Mouse (Mus musculus) retina, embryonic 14.5 days (tissue): ENCODE results near the gene Fhad1.

Experiments
- DNase-seq: peaks from one replicate; pipeline ENCODE4 v3.0.0-alpha.2; 2015; ENCODE audit warnings: low spot score

The Fhad1 gene

GRCm38 (mm10) chr4:141861591-141862295, 153.1 kb downstream of the Fhad1 start:
- no peak for DNase-seq

GRCm38 (mm10) chr4:141860246-141860841, 154.5 kb downstream of the Fhad1 start:
- no peak for DNase-seq

- DNase-seq: no peak
These were observed 155.5 kb downstream of the Fhad1 start for GRCm38 (mm10) chr4:141859351-141859750.

GRCm38 (mm10) chr4:141858501-141858900, 156.4 kb downstream of the Fhad1 start:
- no peak for DNase-seq

GRCm38 (mm10) chr4:141857422-141857930, 157.4 kb downstream of the Fhad1 start:
- peak; percentile 90 for DNase-seq

- peak; percentile 73 for DNase-seq
These were observed 161.4 kb downstream of the Fhad1 start for GRCm38 (mm10) chr4:141853437-141853836.

GRCm38 (mm10) chr4:141845999-141846398, 168.9 kb downstream of the Fhad1 start, which contains the start of gene Ctrc:
Gene Ctrc (minus strand): TSS chr4:141846359.
- DNase-seq: no peak
